Mouse (Mus musculus) adrenal gland, postnatal 36 days (tissue): ENCODE measurements around the gene Iqcf5. TPM values are rescaled to one million over a fixed set of nuclear protein-coding genes. Genes with fewer than 3 reads are reported as not detected.

Experiments
- total RNA-seq, 2 experiments: library from RNA; stranded (reverse); gene quantifications; 2 replicates each; pipeline ENCODE4 v1.2.3; 2021

The Iqcf5 gene
- total RNA-seq, 2 experiments from 2014 or later: not detected

Other genes with a start within 250 kb of the Iqcf5 start
- gene Poc1a, start 233.5 kb upstream of the Iqcf5 start, total RNA-seq: 1 to 10 TPM; 3.6 to 5.6 TPM
- 10 to 100 TPM; 16.4 to 24.1 TPM for gene Dusp7, start 145.9 kb upstream of the Iqcf5 start, total RNA-seq
- gene Rpl29, start 85.1 kb upstream of the Iqcf5 start, total RNA-seq: 100 to 1,000 TPM; 403 to 411 TPM
- 10 to 100 TPM; 11.7 to 14.8 TPM for gene Acy1, start 76.3 kb upstream of the Iqcf5 start, total RNA-seq
- gene Abhd14b, start 67.1 kb upstream of the Iqcf5 start, total RNA-seq: 10 to 100 TPM; 25.2 to 45.0 TPM
- 10 to 100 TPM; 18.9 to 20.2 TPM for gene Abhd14a, start 66.9 kb upstream of the Iqcf5 start, total RNA-seq
- gene Pcbp4, start 61.3 kb upstream of the Iqcf5 start, total RNA-seq: 10 to 100 TPM; 20.2 to 27.7 TPM
- under 1 TPM in 1 of 2 experiments, not detected in 1; 0.13 TPM for gene Gpr62, start 48.6 kb upstream of the Iqcf5 start, total RNA-seq
- 10 to 100 TPM; 28.0 to 37.2 TPM for gene Rrp9, start 38.6 kb upstream of the Iqcf5 start, total RNA-seq
- 10 to 100 TPM; 37.8 to 55.4 TPM for gene Parp3, start 37.6 kb upstream of the Iqcf5 start, total RNA-seq
- not detected for gene Iqcf1, start 14.6 kb upstream of the Iqcf5 start, total RNA-seq
- gene Iqcf3, start 47.1 kb downstream of the Iqcf5 start, total RNA-seq: not detected
- gene Iqcf4, start 56.4 kb downstream of the Iqcf5 start, total RNA-seq: not detected
- not detected for gene Iqcf6, start 112.0 kb downstream of the Iqcf5 start, total RNA-seq
- gene Grm2, start 141.5 kb downstream of the Iqcf5 start, total RNA-seq: not detected
- 100 to 1,000 TPM; 109 to 149 TPM for gene Tex264, start 171.4 kb downstream of the Iqcf5 start, total RNA-seq